Mouse (Mus musculus): ENCODE results near the gene Hdac11. TPM values are rescaled to one million over a fixed set of nuclear protein-coding genes. Genes with fewer than 3 reads are reported as not detected.

Gene Hdac11
- polyA plus RNA-seq, 1 experiment from 2014 or later: 7.2 TPM

GRCm38 (mm10) chr6:91167828-91168227 is 11.4 kb downstream of the Hdac11 start:
- Histone ChIP-seq H3K9ac (ENCODE audit: low read depth, low read length) (no peak overlapping the region), H3K4me2 (no peak overlapping the region), H3K27me3 (replicated peaks; ENCODE audit: control insufficient read depth, insufficient read depth, low read length) (no peaks in the 10 kb centered on the region), H3K27ac (ENCODE audit: low read depth, low read length) (no peak overlapping the region), H3K4me1 (replicated peaks; ENCODE audit: control insufficient read depth, insufficient read depth, low read length) (peaks cover 25% of the 10 kb centered on the region), H3K9me3 (ENCODE audit: control insufficient read depth, low read length) (no peaks in the 10 kb centered on the region), H3K4me3 (ENCODE audit: low read depth, low read length) (no peak overlapping the region), H3K36me3 (ENCODE audit: control insufficient read depth, insufficient read depth, low read length) (no peaks in the 10 kb centered on the region)
- no peak for DNase-seq (ENCODE audit: low spot score)
- no peak for ATAC-seq (replicated peaks; ENCODE audit: low FRiP score)
- whole genome bisulfite sequencing: 49% methylated on average over 3 of the region's 3 CpGs

- Histone ChIP-seq H3K4me2 (no peak overlapping the region), H3K9me3 (ENCODE audit: control insufficient read depth, low read length) (no peaks in the 10 kb centered on the region), H3K36me3 (ENCODE audit: control insufficient read depth, insufficient read depth, low read length) (no peaks in the 10 kb centered on the region), H3K4me1 (replicated peaks; ENCODE audit: control insufficient read depth, insufficient read depth, low read length) (peaks cover 13% of the 10 kb centered on the region), H3K9ac (ENCODE audit: low read depth, low read length) (no peak overlapping the region), H3K4me3 (ENCODE audit: low read depth, low read length) (no peak overlapping the region), H3K27me3 (replicated peaks; ENCODE audit: control insufficient read depth, insufficient read depth, low read length) (no peaks in the 10 kb centered on the region), H3K27ac (ENCODE audit: low read depth, low read length) (no peak overlapping the region)
- no peak for ATAC-seq (replicated peaks; ENCODE audit: low FRiP score)
- DNase-seq (ENCODE audit: low spot score): no peak
- WGBS: 82% methylated on average over 8 of the region's 8 CpGs
Measured at GRCm38 (mm10) chr6:91169129-91169528, 12.7 kb downstream of the Hdac11 start.

DNA sequence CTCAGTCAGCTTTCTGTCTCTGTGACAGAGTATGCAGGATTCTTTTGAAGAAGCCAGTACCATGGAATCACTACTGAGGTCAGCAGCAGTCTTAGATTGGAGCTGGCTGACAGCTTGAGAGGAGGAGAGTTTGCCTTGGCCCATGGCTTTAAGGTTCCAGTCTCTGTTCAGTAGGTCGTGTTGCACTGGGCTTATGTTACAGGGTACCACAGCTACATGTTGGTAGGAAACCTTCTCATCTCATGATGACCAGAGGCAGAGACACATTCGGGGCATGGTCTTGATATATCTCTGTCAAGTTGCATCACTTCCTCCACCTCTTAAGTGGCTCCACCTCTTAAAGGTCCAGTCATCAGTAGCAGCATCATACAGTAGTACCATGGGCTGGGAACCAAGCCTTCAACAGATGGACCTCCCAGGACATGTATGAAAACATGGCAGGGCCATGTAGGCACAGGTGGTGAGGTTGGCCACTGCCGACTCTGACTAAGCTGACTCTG is 15.0 kb downstream of the Hdac11 start:
- WGBS: 69% methylated on average over 3 of the region's 3 CpGs
- Histone ChIP-seq H3K9ac (ENCODE audit: low read depth, low read length) (no peak overlapping the region), H3K27ac (ENCODE audit: low read depth, low read length) (no peak overlapping the region), H3K4me3 (ENCODE audit: low read depth, low read length) (no peak overlapping the region), H3K27me3 (replicated peaks; ENCODE audit: control insufficient read depth, insufficient read depth, low read length) (no peaks in the 10 kb centered on the region), H3K4me2 (no peak overlapping the region), H3K4me1 (replicated peaks; ENCODE audit: control insufficient read depth, insufficient read depth, low read length) (no peaks in the 10 kb centered on the region; the same call in 1 of the 2 replicates), H3K36me3 (ENCODE audit: control insufficient read depth, insufficient read depth, low read length) (no peaks in the 10 kb centered on the region), H3K9me3 (ENCODE audit: control insufficient read depth, low read length) (no peaks in the 10 kb centered on the region)
- DNase-seq (ENCODE audit: low spot score) (no peak), ATAC-seq (replicated peaks; ENCODE audit: low FRiP score) (no peak)

GRCm38 (mm10) chr6:91172381-91172780 is 15.9 kb downstream of the Hdac11 start:
- Histone ChIP-seq H3K9ac (ENCODE audit: low read depth, low read length) (no peak overlapping the region), H3K4me3 (ENCODE audit: low read depth, low read length) (no peak overlapping the region), H3K4me1 (replicated peaks; ENCODE audit: control insufficient read depth, insufficient read depth, low read length) (no peaks in the 10 kb centered on the region; the same call in 1 of the 2 replicates), H3K27me3 (replicated peaks; ENCODE audit: control insufficient read depth, insufficient read depth, low read length) (no peaks in the 10 kb centered on the region), H3K9me3 (ENCODE audit: control insufficient read depth, low read length) (no peaks in the 10 kb centered on the region), H3K27ac (ENCODE audit: low read depth, low read length) (no peak overlapping the region), H3K4me2 (no peak overlapping the region), H3K36me3 (ENCODE audit: control insufficient read depth, insufficient read depth, low read length) (no peaks in the 10 kb centered on the region)
- DNase-seq (ENCODE audit: low spot score) (no peak), ATAC-seq (replicated peaks; ENCODE audit: low FRiP score) (no peak)
- WGBS: 65% methylated on average over 2 of the region's 2 CpGs

- Histone ChIP-seq H3K36me3 (ENCODE audit: control insufficient read depth, insufficient read depth, low read length) (no peaks in the 10 kb centered on the region), H3K4me2 (no peak overlapping the region), H3K9me3 (ENCODE audit: control insufficient read depth, low read length) (no peaks in the 10 kb centered on the region), H3K4me1 (replicated peaks; ENCODE audit: control insufficient read depth, insufficient read depth, low read length) (no peaks in the 10 kb centered on the region; the same call in 1 of the 2 replicates), H3K4me3 (ENCODE audit: low read depth, low read length) (no peak overlapping the region), H3K27ac (ENCODE audit: low read depth, low read length) (no peak overlapping the region), H3K27me3 (replicated peaks; ENCODE audit: control insufficient read depth, insufficient read depth, low read length) (no peaks in the 10 kb centered on the region), H3K9ac (ENCODE audit: low read depth, low read length) (no peak overlapping the region)
- DNase-seq (ENCODE audit: low spot score): no peak
- peak; percentile 33 for ATAC-seq (replicated peaks; ENCODE audit: low FRiP score)
- WGBS: 45% methylated on average over 7 of the region's 7 CpGs
Measured at GRCm38 (mm10) chr6:91173221-91173880, 16.9 kb downstream of the Hdac11 start.

GRCm38 (mm10) chr6:91174211-91174610 is 17.7 kb downstream of the Hdac11 start:
- no peaks in the 10 kb centered on the region for H3K36me3 ChIP-seq (ENCODE audit: control insufficient read depth, insufficient read depth, low read length)
- H3K4me1 ChIP-seq (replicated peaks; ENCODE audit: control insufficient read depth, insufficient read depth, low read length): no peaks in the 10 kb centered on the region; the same call in 1 of the 2 replicates
- H3K27ac ChIP-seq (ENCODE audit: low read depth, low read length): no peak overlapping the region
- no peaks in the 10 kb centered on the region for H3K27me3 ChIP-seq (replicated peaks; ENCODE audit: control insufficient read depth, insufficient read depth, low read length)
- ATAC-seq (replicated peaks; ENCODE audit: low FRiP score) (no peak; the same call in 1 of the 2 replicates), DNase-seq (ENCODE audit: low spot score) (no peak)
- no peak overlapping the region for H3K4me3 ChIP-seq (ENCODE audit: low read depth, low read length)
- no peaks in the 10 kb centered on the region for H3K9me3 ChIP-seq (ENCODE audit: control insufficient read depth, low read length)
- WGBS: 81% methylated on average over 3 of the region's 3 CpGs
- no peak overlapping the region for H3K4me2 ChIP-seq
- no peak overlapping the region for H3K9ac ChIP-seq (ENCODE audit: low read depth, low read length)

GRCm38 (mm10) chr6:91180767-91181171 is 24.3 kb downstream of the Hdac11 start:
- H3K27me3 ChIP-seq (replicated peaks; ENCODE audit: control insufficient read depth, insufficient read depth, low read length): no peaks in the 10 kb centered on the region
- WGBS: 63% methylated on average over 9 of the region's 9 CpGs
- ATAC-seq (replicated peaks; ENCODE audit: low FRiP score): no peak
- no peaks in the 10 kb centered on the region for H3K36me3 ChIP-seq (ENCODE audit: control insufficient read depth, insufficient read depth, low read length)
- H3K4me2 ChIP-seq: no peak overlapping the region
- no peak overlapping the region for H3K27ac ChIP-seq (ENCODE audit: low read depth, low read length)
- peaks cover 2% of the 10 kb centered on the region; the same call in 1 of the 2 replicates for H3K4me1 ChIP-seq (replicated peaks; ENCODE audit: control insufficient read depth, insufficient read depth, low read length)
- no peaks in the 10 kb centered on the region for H3K9me3 ChIP-seq (ENCODE audit: control insufficient read depth, low read length)
- H3K9ac ChIP-seq (ENCODE audit: low read depth, low read length): no peak overlapping the region
- DNase-seq (ENCODE audit: low spot score): no peak
- H3K4me3 ChIP-seq (ENCODE audit: low read depth, low read length): no peak overlapping the region

DNA sequence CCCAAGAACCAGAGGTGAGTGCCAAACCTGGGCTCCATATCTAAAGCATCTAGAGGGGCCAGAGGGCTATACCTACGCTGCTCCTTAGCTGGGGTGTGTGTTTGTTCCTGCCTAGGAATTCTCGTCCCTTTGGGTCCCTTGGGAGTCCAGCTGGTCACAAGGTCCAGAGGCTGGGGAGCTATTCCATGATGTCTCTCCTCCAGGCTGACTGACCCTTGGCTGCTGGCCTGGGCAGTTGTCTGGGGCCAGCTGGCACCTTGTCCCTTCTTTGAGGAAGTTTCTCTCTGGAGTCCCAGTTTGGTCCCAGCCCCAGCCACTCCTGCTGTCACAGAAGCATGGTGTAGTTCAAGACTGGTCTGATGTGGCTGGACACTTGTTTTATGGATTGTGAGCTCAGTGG is 24.9 kb downstream of the Hdac11 start:
- Histone ChIP-seq H3K36me3 (ENCODE audit: control insufficient read depth, insufficient read depth, low read length) (no peaks in the 10 kb centered on the region), H3K9me3 (ENCODE audit: control insufficient read depth, low read length) (no peaks in the 10 kb centered on the region), H3K9ac (ENCODE audit: low read depth, low read length) (no peak overlapping the region), H3K27me3 (replicated peaks; ENCODE audit: control insufficient read depth, insufficient read depth, low read length) (no peaks in the 10 kb centered on the region), H3K4me3 (ENCODE audit: low read depth, low read length) (no peak overlapping the region), H3K4me1 (replicated peaks; ENCODE audit: control insufficient read depth, insufficient read depth, low read length) (peaks cover 2% of the 10 kb centered on the region; the same call in 1 of the 2 replicates), H3K27ac (ENCODE audit: low read depth, low read length) (no peak overlapping the region), H3K4me2 (no peak overlapping the region)
- 76% methylated on average over 2 of the region's 2 CpGs for WGBS
- no peak for ATAC-seq (replicated peaks; ENCODE audit: low FRiP score)
- no peak for DNase-seq (ENCODE audit: low spot score)

GRCm38 (mm10) chr6:91182075-91182490 is 25.6 kb downstream of the Hdac11 start:
- no peak overlapping the region for H3K4me3 ChIP-seq (ENCODE audit: low read depth, low read length)
- no peaks in the 10 kb centered on the region; the same call in 1 of the 2 replicates for H3K27me3 ChIP-seq (replicated peaks; ENCODE audit: control insufficient read depth, insufficient read depth, low read length)
- no peak overlapping the region for H3K27ac ChIP-seq (ENCODE audit: low read depth, low read length)
- no peak overlapping the region for H3K4me2 ChIP-seq
- WGBS: 64% methylated on average over 4 of the region's 4 CpGs
- no peak for DNase-seq (ENCODE audit: low spot score)
- H3K9me3 ChIP-seq (ENCODE audit: control insufficient read depth, low read length): no peaks in the 10 kb centered on the region
- H3K9ac ChIP-seq (ENCODE audit: low read depth, low read length): no peak overlapping the region
- peaks cover 2% of the 10 kb centered on the region; the same call in 1 of the 2 replicates for H3K4me1 ChIP-seq (replicated peaks; ENCODE audit: control insufficient read depth, insufficient read depth, low read length)
- ATAC-seq (replicated peaks; ENCODE audit: low FRiP score): no peak
- H3K36me3 ChIP-seq (ENCODE audit: control insufficient read depth, insufficient read depth, low read length): no peaks in the 10 kb centered on the region
